Mouse (Mus musculus): ENCODE measurements around the gene Smarcc2. TPM values are rescaled to one million over a fixed set of nuclear protein-coding genes. Genes with fewer than 3 reads are reported as not detected.
"Not testable (repeated sequence)": the region's sequence is repeated elsewhere in the genome, so short reads cannot be mapped to it uniquely, and the experiment has no call there.

The Smarcc2 gene
- polyA plus RNA-seq, 1 experiment from 2014 or later = 85.9 TPM

GRCm38 (mm10) chr10:128497134-128497737 lies 38.2 kb downstream of the Smarcc2 start:
- Histone ChIP-seq H3K36me3 (replicated peaks) (peaks cover 3% of the 10 kb centered on the region), H3K27ac (replicated peaks) (no peak overlapping the region), H3K9me3 (no peaks in the 10 kb centered on the region), H3K4me3 (peak overlapping the region; percentile 69; the same call in 1 of the 2 replicates), H3K27me3 (replicated peaks; ENCODE audit: low read depth, poor library complexity, severe bottlenecking) (peaks cover 14% of the 10 kb centered on the region), H3K4me1 (peaks cover 54% of the 10 kb centered on the region)
- 40% methylated on average over 6 of the region's 6 CpGs for WGBS
- no peak for DNase-seq (ENCODE audit: low spot score)

DNA sequence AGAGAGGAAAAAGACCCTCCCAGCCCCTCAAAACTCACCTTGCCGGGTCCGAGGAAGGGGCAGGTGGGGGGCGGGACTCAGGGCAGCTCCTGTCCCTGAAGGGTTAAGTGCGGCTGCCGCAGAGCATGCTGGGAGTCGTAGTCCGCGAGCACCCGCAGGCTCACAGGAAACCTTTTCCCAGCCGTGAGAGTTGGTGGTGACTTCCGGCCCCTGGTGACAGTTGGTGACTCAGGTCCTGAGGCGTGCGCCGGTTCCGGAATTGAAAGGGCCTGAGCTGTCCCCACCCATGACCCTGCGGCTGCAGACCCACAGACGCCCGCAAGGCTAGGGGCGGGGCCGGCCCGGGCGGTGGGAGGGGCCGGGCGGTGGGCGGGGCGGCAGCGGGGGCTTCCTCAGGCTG lies 39.5 kb downstream of the Smarcc2 start, which contains the start of gene Myl6b:
TSS of gene Myl6b (minus strand) at position 96 of the 400 bp plus-strand sequence.
- Histone ChIP-seq H3K27ac (replicated peaks) (peak within 1 kb of the TSS; percentile 81), H3K9me3 (no peaks in the 10 kb centered on the region), H3K4me3 (peak within 1 kb of the TSS; percentile 69), H3K27me3 (replicated peaks; ENCODE audit: low read depth, poor library complexity, severe bottlenecking) (peaks cover 14% of the 10 kb centered on the region), H3K36me3 (replicated peaks) (no peaks in the 10 kb centered on the region), H3K4me1 (peaks cover 47% of the 10 kb centered on the region)
- peak; percentile 96 for DNase-seq (ENCODE audit: low spot score)
- WGBS = under 1% methylated on average over 27 of the region's 27 CpGs

- Histone ChIP-seq H3K4me1 (peaks cover 46% of the 10 kb centered on the region), H3K27ac (replicated peaks) (peak overlapping the region; percentile 81), H3K27me3 (replicated peaks; ENCODE audit: low read depth, poor library complexity, severe bottlenecking) (peaks cover 14% of the 10 kb centered on the region), H3K9me3 (no peaks in the 10 kb centered on the region), H3K36me3 (replicated peaks) (no peaks in the 10 kb centered on the region), H3K4me3 (peak overlapping the region; percentile 69)
- WGBS = 3% methylated on average over 21 of the region's 21 CpGs
- DNase-seq (ENCODE audit: low spot score) = peak; percentile 64
Measured at GRCm38 (mm10) chr10:128499116-128499671, 40.1 kb downstream of the Smarcc2 start.

DNA sequence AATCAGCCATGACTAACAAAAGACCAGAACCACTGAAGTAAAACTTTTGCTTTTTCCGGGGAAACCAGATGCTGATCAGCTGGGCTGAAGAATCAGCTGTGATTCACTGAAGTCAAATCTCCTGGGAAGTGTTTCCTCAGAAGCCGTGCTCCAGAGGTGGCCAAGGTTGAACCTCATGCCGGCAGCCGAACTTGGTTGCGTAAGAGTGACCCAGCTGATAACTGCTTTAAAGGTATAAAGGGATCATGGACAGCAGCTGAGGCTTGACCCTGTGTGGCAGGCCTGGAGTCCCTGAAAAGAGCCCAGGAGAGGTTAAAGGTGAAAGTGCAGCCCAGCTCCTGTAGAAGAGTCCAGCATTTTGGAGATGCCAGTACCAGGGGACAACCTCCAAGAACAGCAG lies 43.3 kb downstream of the Smarcc2 start:
- DNase-seq (ENCODE audit: low spot score) = no peak
- H3K27ac ChIP-seq (replicated peaks) = no peak overlapping the region
- no peaks in the 10 kb centered on the region for H3K9me3 ChIP-seq
- 82% methylated on average over 5 of the region's 5 CpGs for WGBS
- no peak overlapping the region for H3K4me3 ChIP-seq
- peaks cover under 1% of the 10 kb centered on the region; the same call in 1 of the 2 replicates for H3K27me3 ChIP-seq (replicated peaks; ENCODE audit: low read depth, poor library complexity, severe bottlenecking)
- H3K4me1 ChIP-seq = peaks cover 22% of the 10 kb centered on the region
- peaks cover 4% of the 10 kb centered on the region; the same call in 1 of the 2 replicates for H3K36me3 ChIP-seq (replicated peaks)

GRCm38 (mm10) chr10:128503532-128503931 lies 44.5 kb downstream of the Smarcc2 start:
- Histone ChIP-seq H3K4me3 (no peak overlapping the region), H3K27me3 (replicated peaks; ENCODE audit: low read depth, poor library complexity, severe bottlenecking) (no peaks in the 10 kb centered on the region), H3K9me3 (no peaks in the 10 kb centered on the region), H3K4me1 (peaks cover 11% of the 10 kb centered on the region), H3K36me3 (replicated peaks) (peaks cover 4% of the 10 kb centered on the region; the same call in 1 of the 2 replicates), H3K27ac (replicated peaks) (no peak overlapping the region)
- 80% methylated on average over 8 of the region's 8 CpGs for WGBS
- DNase-seq (ENCODE audit: low spot score) = no peak

GRCm38 (mm10) chr10:128504012-128504411 lies 45.0 kb downstream of the Smarcc2 start:
- 86% methylated on average over 3 of the region's 3 CpGs for WGBS
- DNase-seq (ENCODE audit: low spot score) = no peak

GRCm38 (mm10) chr10:128504641-128505370 lies 45.8 kb downstream of the Smarcc2 start:
- peaks cover 7% of the 10 kb centered on the region; the same call in 1 of the 2 replicates for H3K36me3 ChIP-seq (replicated peaks)
- no peak overlapping the region; the same call in 1 of the 2 replicates for H3K27ac ChIP-seq (replicated peaks)
- no peaks in the 10 kb centered on the region for H3K27me3 ChIP-seq (replicated peaks; ENCODE audit: low read depth, poor library complexity, severe bottlenecking)
- H3K4me3 ChIP-seq = no peak overlapping the region
- WGBS = 79% methylated on average over 9 of the region's 9 CpGs
- no peak for DNase-seq (ENCODE audit: low spot score)
- H3K9me3 ChIP-seq = no peaks in the 10 kb centered on the region
- 0 out of 2 replicates have a peak, but pooled peaks cover 2% of the 10 kb centered on the region for H3K4me1 ChIP-seq

More at GRCm38 (mm10) chr10:128504012-128504411, 45.0 kb downstream of the Smarcc2 start:
- Histone ChIP-seq H3K27ac (replicated peaks) (no peak overlapping the region), H3K36me3 (replicated peaks) (peaks cover 4% of the 10 kb centered on the region; the same call in 1 of the 2 replicates), H3K4me3 (no peak overlapping the region), H3K27me3 (replicated peaks; ENCODE audit: low read depth, poor library complexity, severe bottlenecking) (no peaks in the 10 kb centered on the region), H3K4me1 (peaks cover 9% of the 10 kb centered on the region), H3K9me3 (no peaks in the 10 kb centered on the region)

DNA sequence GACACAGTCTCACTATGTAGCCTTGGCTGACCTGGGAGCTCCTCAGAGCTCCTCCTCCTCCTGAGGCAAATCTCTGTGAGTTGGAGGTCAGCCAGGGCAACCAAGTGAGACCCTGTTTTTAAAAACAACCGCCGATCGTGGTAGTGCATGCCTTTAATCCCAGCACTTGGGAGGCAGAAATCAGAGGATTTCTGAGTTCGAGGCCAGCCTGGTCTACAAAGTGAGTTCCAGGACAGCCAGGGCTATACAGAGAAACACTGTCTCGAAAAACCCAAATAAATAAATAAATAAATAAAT lies 46.3 kb downstream of the Smarcc2 start:
- H3K36me3 ChIP-seq (replicated peaks); H3K27ac ChIP-seq (replicated peaks); H3K4me3 ChIP-seq; H3K4me1 ChIP-seq; H3K9me3 ChIP-seq; DNase-seq (ENCODE audit: low spot score); H3K27me3 ChIP-seq (replicated peaks; ENCODE audit: low read depth, poor library complexity, severe bottlenecking): not testable (repeated sequence)
- WGBS = 83% methylated on average over 5 of the region's 5 CpGs

GRCm38 (mm10) chr10:128505974-128506373 lies 46.9 kb downstream of the Smarcc2 start:
- Histone ChIP-seq H3K4me1 (0 out of 2 replicates have a peak, but pooled peaks cover 2% of the 10 kb centered on the region), H3K9me3 (no peaks in the 10 kb centered on the region), H3K4me3 (no peak overlapping the region), H3K36me3 (replicated peaks) (peaks cover 7% of the 10 kb centered on the region; the same call in 1 of the 2 replicates), H3K27ac (replicated peaks) (no peak overlapping the region), H3K27me3 (replicated peaks; ENCODE audit: low read depth, poor library complexity, severe bottlenecking) (no peaks in the 10 kb centered on the region)
- no peak for DNase-seq (ENCODE audit: low spot score)
- WGBS = 94% methylated on average over 14 of the region's 14 CpGs

GRCm38 (mm10) chr10:128508260-128508659 lies 49.2 kb downstream of the Smarcc2 start:
- 84% methylated on average over 9 of the region's 9 CpGs for WGBS
- DNase-seq (ENCODE audit: low spot score) = no peak
- H3K9me3 ChIP-seq = no peaks in the 10 kb centered on the region
- no peak overlapping the region for H3K27ac ChIP-seq (replicated peaks)
- 0 out of 2 replicates have a peak, but pooled peaks cover 2% of the 10 kb centered on the region for H3K4me1 ChIP-seq
- no peak overlapping the region for H3K4me3 ChIP-seq
- H3K27me3 ChIP-seq (replicated peaks; ENCODE audit: low read depth, poor library complexity, severe bottlenecking) = 0 out of 2 replicates have a peak, but pooled peaks cover 8% of the 10 kb centered on the region
- peaks cover 16% of the 10 kb centered on the region; the same call in 1 of the 2 replicates for H3K36me3 ChIP-seq (replicated peaks)

GRCm38 (mm10) chr10:128509203-128509602 lies 50.2 kb downstream of the Smarcc2 start:
- peaks cover 16% of the 10 kb centered on the region; the same call in 1 of the 2 replicates for H3K36me3 ChIP-seq (replicated peaks)
- H3K9me3 ChIP-seq = no peaks in the 10 kb centered on the region
- no peak overlapping the region for H3K4me3 ChIP-seq
- no peak overlapping the region for H3K27ac ChIP-seq (replicated peaks)
- H3K4me1 ChIP-seq = 0 out of 2 replicates have a peak, but pooled peaks cover 2% of the 10 kb centered on the region
- 86% methylated on average over 9 of the region's 9 CpGs for WGBS
- no peak for DNase-seq (ENCODE audit: low spot score)
- H3K27me3 ChIP-seq (replicated peaks; ENCODE audit: low read depth, poor library complexity, severe bottlenecking) = 0 out of 2 replicates have a peak, but pooled peaks cover 12% of the 10 kb centered on the region

- 86% methylated on average over 4 of the region's 4 CpGs for WGBS
- Histone ChIP-seq H3K4me3 (no peak overlapping the region), H3K27me3 (replicated peaks; ENCODE audit: low read depth, poor library complexity, severe bottlenecking) (peaks cover 13% of the 10 kb centered on the region)
Measured at GRCm38 (mm10) chr10:128509831-128510230, 50.8 kb downstream of the Smarcc2 start.

More at GRCm38 (mm10) chr10:128509831-128510230, 50.8 kb downstream of the Smarcc2 start:
- Histone ChIP-seq H3K36me3 (replicated peaks) (peaks cover 16% of the 10 kb centered on the region; the same call in 1 of the 2 replicates), H3K9me3 (no peaks in the 10 kb centered on the region), H3K27ac (replicated peaks) (no peak overlapping the region), H3K4me1 (0 out of 2 replicates have a peak, but pooled peaks cover 2% of the 10 kb centered on the region)
- no peak for DNase-seq (ENCODE audit: low spot score)
